Mouse (Mus musculus) kidney, postnatal 4 days (tissue): Measurements from ENCODE around the gene Kank1.

ENCODE experiments used
- DNase-seq, 2 experiments: peaks; one replicate each; pipeline ENCODE4 v3.0.0; 2021; ENCODE audit warnings: mixed read lengths in 2 of 2

Gene Kank1

GRCm38 (mm10) chr19:25253198-25253597, 16.4 kb downstream of the Kank1 start:
- no peak for DNase-seq

DNA sequence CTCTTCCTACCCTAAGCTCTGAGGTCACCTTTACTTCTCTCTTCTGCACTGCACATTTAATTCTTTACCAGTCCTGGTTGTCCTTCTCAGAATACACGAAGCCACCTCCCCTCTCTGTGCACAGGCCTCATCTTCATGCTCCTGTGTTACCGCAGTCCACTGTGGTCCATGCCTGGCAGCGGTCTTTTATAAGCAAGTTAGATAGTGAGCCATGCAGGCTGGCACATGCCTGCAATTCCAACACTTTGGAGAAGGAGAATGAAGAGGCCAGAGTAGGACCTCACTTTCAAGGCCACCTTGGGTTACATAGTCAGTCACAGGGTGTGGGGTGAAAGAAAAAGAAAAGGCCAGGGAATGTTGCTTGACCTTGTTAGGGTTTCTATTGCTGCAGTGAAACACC, 16.9 kb downstream of the Kank1 start:
- DNase-seq: no peak

DNA sequence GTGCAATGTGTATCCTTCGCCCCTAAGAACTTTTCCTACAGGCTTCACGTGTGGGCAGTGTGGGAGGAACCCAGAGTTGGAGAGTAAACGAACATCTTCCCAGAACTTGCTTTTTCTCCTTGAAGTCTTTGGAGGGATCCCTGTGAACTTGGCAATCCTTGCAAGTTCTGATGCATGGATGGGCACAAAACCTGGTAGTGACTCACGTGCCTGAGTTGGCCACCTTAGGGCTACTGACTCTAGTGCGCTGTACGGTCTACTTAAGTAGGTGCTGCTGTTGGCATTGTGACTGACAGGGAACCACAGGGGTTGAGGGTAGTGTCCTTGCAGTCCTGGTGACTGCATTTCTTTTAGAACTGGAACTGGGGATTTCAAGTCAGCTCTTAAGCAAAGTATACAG, 21.5 kb downstream of the Kank1 start:
- no peak for DNase-seq

DNA sequence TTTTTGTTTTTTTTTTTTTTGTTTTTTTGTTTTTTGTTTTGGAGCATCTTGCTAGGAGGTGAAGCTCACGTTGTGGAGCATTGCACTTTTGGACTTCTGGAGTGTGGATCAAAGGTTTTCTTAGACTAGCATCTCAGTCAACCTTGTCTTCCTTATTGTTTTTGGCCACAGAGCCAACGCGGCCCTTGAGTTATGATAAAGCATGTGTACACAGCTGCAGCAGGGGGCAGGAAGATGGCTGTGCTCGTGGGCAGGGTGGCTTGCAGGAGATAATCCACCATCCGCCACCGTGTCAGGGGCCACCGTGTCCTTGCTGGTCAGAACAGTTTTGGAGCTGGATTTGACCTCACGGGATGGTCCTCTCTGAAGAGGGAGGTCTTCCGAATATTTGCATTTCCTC, 29.4 kb downstream of the Kank1 start:
- peak; percentile 21 to 33 for DNase-seq

DNA sequence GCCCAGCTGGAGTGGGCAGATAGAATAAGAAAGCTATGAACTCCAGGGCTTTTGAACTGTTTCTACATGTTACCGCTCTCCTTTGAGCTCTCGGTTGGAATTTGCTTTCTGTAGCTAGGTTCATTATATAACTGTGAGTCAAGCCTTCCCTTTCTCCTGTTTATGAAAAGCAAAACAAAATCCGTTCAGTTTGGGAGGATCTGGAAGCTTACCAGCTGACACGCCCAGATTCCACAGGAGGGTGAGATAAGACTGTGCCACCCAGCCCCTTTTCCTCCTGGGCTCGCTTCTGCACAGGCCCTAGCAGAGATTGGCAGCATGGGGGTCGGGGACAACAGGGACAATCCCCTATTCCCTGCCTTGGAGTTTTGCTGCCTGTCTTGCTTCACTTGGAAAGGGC, 30.5 kb downstream of the Kank1 start:
- DNase-seq: peak in 1 of 2 experiments; percentile 34

- peak; percentile 39 to 66 for DNase-seq
Measured at GRCm38 (mm10) chr19:25268532-25268931, 31.8 kb downstream of the Kank1 start.

- peak in 1 of 2 experiments; percentile 34 for DNase-seq
Measured at GRCm38 (mm10) chr19:25271591-25271990, 34.8 kb downstream of the Kank1 start.

DNA sequence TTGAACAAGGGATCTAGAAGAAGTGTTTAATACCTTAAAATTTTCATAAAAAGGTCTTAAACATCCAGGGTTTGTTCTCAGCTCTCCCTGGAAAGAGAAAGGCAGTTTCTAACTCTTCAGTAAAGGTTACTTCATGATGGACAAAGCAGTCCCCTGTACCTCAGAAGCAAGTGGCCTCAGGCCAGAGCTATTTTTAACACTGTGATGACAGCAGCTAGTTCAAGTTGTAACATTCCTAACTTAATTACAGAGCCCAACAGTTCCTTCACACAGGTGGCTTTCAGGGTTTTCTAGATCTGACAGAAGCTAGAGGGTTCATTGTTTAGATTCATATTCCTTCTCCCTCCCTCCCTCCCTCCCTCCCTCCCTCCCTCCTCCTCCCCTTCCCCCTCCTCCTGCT, 36.4 kb downstream of the Kank1 start:
- peak in 1 of 2 experiments; percentile 29 for DNase-seq

- DNase-seq: peak in 1 of 2 experiments; percentile 25
Measured at GRCm38 (mm10) chr19:25276600-25277395, 40.0 kb downstream of the Kank1 start.

GRCm38 (mm10) chr19:25277761-25278160, 41.0 kb downstream of the Kank1 start:
- DNase-seq: no peak

GRCm38 (mm10) chr19:25279603-25280002, 42.8 kb downstream of the Kank1 start:
- DNase-seq: no peak

DNA sequence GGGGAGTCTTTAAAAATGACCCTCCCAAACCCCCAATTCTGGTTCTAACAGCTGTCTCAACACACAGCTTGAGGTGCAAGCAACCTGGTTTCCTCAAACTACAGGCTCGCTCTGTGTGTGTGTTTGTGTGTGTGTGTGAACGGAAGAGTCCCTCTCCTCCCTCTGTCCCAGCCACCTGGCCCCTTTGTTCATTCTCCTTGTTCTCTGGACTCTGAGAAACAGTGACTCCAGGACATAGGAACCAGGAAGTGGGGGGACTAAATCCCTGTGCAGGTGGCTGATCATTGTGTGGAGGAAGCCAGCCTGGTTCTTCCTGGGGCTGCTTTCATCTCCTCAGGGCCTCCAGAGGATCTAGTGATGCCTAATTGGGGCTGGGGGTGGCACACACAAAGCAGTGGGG, 46.9 kb downstream of the Kank1 start:
- no peak for DNase-seq

DNA sequence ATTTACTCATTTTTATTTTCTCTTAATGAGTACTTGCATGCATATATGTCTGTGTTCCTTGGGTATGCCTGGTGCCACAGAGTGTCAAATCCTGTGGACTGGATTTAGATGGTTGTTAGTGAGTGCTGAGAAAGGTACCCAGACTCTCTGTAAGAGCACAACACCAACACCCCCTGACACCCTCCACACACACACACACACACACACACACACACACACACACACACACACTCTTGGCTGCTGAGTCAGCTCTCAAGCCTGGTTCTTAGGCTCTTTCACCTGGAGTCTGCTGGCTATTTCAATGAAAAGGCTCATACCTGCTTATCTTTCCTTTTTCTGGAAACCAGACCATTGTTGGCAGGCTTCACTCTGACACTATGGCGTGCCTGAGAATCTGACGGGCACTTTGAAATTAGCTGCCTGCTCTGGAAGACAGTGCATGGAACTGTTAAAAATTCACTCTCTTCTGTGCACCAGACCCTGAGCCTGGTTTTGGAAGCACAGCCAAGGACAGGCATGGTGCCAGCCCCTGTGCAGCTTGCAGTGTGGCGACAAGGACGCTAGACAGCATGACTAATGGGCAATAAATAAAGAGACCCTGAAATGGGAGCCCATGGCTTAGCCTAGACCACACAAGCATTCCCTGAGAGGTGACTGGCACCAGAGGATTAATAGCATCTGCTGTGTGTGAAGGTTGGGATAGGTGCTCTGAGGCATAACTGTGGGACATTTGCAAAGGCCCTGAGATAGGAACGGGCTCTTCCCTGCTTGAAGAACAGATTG, 49.2 kb downstream of the Kank1 start:
- peak; percentile 67 to 73 for DNase-seq

- DNase-seq: no peak
Measured at GRCm38 (mm10) chr19:25290991-25291520, 54.3 kb downstream of the Kank1 start.

DNA sequence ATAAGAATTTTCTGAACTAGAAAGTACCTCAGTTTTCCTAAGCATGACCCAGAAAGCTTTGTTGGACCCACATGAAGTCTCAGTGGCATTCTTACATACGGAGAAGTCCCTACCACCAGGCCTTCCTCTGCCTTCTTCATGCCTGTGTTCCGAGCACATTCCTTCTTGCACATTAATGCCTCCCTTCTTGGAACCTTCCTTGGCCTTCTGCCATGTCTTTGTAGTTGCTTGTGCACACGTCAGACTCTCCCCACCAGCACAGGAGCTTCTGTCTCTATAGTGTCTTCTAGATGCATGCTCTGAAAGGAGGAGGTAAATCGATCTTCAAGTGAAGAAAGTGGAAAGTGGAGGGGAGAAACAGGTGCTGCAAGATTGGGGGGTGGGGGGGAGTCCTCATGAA, 58.4 kb downstream of the Kank1 start:
- no peak for DNase-seq

DNA sequence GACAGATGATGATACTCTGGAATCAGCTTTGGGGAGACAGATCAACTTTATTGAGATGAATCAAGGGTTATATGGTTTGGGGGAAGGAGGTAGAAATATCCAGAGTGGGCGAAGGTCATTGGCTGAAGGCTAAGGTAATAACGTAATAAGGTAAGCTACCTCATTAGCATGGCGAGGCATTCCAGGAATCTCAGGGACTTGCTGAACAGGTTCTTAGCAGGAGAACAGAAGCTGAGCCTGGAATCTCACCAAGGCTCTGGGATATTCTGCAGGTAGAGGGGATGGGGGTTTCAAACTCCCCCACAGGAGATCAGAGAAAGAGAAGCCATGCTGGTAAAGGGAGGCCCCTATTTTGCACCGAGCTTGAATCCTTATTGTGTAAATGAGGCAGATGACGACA, 60.5 kb downstream of the Kank1 start:
- DNase-seq: peak in 1 of 2 experiments; percentile 17

GRCm38 (mm10) chr19:25299852-25300670, 63.3 kb downstream of the Kank1 start:
- DNase-seq: no peak

- DNase-seq: no peak
Measured at GRCm38 (mm10) chr19:25301189-25301588, 64.4 kb downstream of the Kank1 start.

DNA sequence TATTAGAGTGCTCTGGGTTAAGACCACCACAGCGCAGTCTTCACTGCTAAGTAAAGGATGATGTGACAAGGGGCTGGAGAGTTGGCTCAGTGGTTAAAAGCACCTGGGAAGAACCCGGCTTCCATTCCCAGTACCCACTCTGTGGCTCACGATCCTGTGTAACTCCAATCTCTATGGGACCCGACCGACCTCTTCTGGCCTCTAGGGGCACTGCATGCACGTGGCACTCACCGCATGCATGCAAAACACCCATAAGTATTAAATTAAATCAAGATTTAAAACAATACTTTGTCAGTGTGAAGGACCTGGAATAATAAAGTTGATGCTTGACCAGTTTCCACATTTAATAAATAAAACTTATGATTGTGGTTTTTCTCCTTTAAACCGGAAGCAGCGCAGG, 69.5 kb downstream of the Kank1 start:
- peak in 1 of 2 experiments; percentile 39 for DNase-seq

- DNase-seq: no peak
Measured at GRCm38 (mm10) chr19:25308156-25308555, 71.4 kb downstream of the Kank1 start.

DNA sequence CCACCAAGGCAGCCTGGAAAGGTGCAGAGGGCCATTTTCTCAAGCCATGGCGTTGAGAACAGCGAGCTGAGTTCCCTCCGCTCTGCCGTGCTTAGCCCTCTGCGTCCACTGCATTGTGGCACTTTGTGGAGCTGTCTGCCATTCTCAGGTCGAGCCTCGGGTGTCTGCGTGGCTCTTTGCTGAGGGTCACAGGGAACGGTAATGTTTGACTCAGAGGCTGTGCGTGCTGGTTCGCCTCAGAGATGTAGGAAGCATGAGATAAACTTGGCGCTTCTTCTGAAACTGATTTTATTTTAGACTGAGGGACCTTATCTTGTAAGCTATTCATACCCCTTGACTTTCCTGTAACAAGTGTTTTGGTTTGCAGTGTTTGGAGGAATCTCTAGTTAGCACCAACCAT, 72.0 kb downstream of the Kank1 start:
- no peak for DNase-seq

DNA sequence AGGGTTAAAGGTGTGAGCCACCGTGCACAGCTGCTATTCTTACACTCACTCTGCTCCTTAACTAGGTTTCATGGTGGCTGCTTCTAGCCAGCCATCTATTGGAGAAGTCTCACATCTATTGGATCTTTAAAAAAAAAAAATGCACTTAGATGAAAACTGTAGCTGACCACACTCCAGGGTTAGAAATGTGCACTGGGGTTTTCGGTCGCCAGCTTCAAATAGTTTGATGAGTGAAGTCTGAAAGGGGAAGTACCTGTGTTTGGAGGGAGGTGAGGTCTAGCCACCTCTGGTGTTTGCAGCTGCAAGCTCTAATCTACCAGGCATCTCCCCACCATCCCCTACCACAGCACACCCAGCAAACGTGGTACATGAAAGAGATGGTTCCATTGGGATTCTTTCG, 74.2 kb downstream of the Kank1 start:
- DNase-seq: no peak

DNA sequence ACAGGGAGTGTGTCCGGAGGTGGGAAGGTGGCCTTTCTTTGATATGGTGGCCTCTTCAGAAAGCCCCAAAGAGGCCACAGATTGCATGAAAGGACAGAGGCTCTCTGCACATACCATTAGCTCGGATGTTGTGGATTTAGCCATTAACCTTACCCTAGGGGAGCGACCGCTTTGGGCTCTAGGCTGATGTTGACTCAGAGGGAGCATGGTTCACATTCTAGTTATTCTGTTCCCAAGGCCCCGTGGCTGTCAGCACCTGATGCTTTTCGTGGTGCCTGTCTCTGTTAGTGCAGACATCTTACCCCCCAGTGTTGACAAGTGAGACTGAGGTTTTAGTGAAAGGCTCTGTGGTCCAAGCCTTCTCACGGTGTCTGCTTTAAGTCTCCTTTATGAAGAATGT, 74.9 kb downstream of the Kank1 start:
- no peak for DNase-seq
